Mouse (Mus musculus): ENCODE results near the gene Zbtb38.

Zbtb38 gene

GRCm38 (mm10) chr9:96731039-96731895 is 21.4 kb downstream of the Zbtb38 start:
- DNase-seq: no peak

GRCm38 (mm10) chr9:96730311-96730625 is 22.4 kb downstream of the Zbtb38 start:
- no peak for DNase-seq

GRCm38 (mm10) chr9:96729537-96730310 is 22.9 kb downstream of the Zbtb38 start:
- no peak for DNase-seq

- no peak for DNase-seq
Observed at GRCm38 (mm10) chr9:96728338-96729162, 24.1 kb downstream of the Zbtb38 start.

GRCm38 (mm10) chr9:96727688-96728087 is 24.9 kb downstream of the Zbtb38 start:
- DNase-seq: no peak

- no peak for DNase-seq
Observed at GRCm38 (mm10) chr9:96726336-96727131, 26.1 kb downstream of the Zbtb38 start.

GRCm38 (mm10) chr9:96725582-96726320 is 26.9 kb downstream of the Zbtb38 start:
- no peak for DNase-seq

- no peak for DNase-seq
Observed at GRCm38 (mm10) chr9:96723650-96724049, 29.0 kb downstream of the Zbtb38 start.

- DNase-seq: no peak
Observed at GRCm38 (mm10) chr9:96721163-96721799, 31.4 kb downstream of the Zbtb38 start.

GRCm38 (mm10) chr9:96720510-96721162 is 32.0 kb downstream of the Zbtb38 start:
- DNase-seq: no peak

- peak; percentile 70 to 76 for DNase-seq
Observed at GRCm38 (mm10) chr9:96719408-96720158, 33.0 kb downstream of the Zbtb38 start.

GRCm38 (mm10) chr9:96718888-96719287 is 33.7 kb downstream of the Zbtb38 start:
- DNase-seq: no peak

- no peak for DNase-seq
Observed at GRCm38 (mm10) chr9:96718402-96718798, 34.2 kb downstream of the Zbtb38 start.

- DNase-seq: no peak
Observed at GRCm38 (mm10) chr9:96717698-96718401, 34.8 kb downstream of the Zbtb38 start.

GRCm38 (mm10) chr9:96716735-96717444 is 35.7 kb downstream of the Zbtb38 start:
- DNase-seq: no peak

- DNase-seq: no peak
Observed at GRCm38 (mm10) chr9:96716136-96716535, 36.5 kb downstream of the Zbtb38 start.

GRCm38 (mm10) chr9:96715171-96715570 is 37.5 kb downstream of the Zbtb38 start:
- DNase-seq: no peak

All from spleen, adult 18-20 months (tissue).